Mouse (Mus musculus): ENCODE results near the gene Tmcc3.

Gene Tmcc3

DNA sequence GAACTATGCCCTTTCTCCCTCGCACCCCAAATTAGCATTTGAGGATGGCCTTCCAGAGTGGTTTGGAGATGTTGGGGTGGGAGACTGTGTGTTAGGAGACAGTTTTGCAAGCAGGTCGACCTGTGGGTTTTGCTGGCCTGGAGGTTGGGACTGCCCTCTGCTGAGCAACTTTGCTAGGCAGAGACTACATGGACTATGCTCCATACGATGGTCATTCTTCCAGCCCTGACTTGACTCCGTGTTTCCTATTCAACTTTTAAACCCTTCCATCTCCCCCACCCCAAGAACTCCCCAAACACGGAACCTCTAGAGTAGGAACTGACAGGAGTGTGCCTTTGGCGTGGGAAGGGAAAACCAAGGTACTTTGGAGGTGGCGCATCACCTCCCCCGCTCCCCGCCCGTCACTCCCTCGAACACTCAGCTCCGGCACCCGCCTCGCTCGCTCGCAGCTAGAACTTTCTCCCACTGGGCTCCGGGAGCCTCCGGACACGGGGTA lies at the start of gene Tmcc3:
Gene Tmcc3 (plus strand): TSS at position 439 of the 496 bp plus-strand sequence.
- no peak for DNase-seq (ENCODE audit: low read depth, low spot score)

DNA sequence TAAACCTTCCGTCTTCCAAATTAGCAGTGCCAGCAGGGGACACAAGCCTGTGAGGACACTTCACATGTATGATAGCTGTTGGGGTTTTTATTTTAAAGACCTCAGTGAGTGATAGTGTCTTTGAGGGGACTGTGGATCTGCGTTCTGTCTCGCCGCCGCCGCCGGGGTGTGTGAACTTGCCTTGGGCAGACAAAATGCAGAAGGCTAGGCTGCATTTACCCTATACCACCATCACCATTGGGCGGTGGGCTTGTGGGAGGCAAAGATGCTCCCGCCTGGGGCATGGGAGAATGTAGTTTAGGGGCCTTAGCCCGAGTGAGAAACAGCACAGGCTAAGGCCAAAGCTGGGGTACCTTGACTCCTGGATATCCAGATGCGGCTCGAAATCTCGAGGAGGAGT lies 49.1 kb upstream of the Tmcc3 start:
- no peak for DNase-seq (ENCODE audit: low read depth, low spot score)

DNA sequence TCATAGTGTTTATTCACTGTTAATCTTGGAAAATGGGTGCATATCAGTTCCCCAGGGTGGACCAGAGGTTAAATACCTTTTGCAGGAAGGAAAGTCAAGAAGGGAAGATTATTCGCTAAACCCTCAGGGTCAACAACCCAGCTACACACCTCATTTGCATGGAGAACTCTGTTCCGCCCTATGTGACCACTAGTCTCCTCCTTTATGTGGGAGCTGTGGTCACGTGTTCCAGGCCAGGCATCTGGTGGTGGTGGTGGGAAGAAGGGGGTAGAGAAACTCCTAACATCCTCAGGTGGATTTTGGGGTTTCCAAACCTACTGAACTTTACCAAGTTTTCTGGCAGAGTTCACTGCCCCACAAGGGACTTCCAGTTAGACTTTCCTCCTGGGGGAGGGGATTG lies 48.5 kb upstream of the Tmcc3 start:
- DNase-seq (ENCODE audit: low read depth, low spot score) = no peak

GRCm38 (mm10) chr10:94265656-94266542 lies 45.9 kb upstream of the Tmcc3 start:
- DNase-seq (ENCODE audit: low read depth, low spot score) = no peak

- no peak for DNase-seq (ENCODE audit: low read depth, low spot score)
Measured at GRCm38 (mm10) chr10:94275321-94275720, 36.4 kb upstream of the Tmcc3 start.

DNA sequence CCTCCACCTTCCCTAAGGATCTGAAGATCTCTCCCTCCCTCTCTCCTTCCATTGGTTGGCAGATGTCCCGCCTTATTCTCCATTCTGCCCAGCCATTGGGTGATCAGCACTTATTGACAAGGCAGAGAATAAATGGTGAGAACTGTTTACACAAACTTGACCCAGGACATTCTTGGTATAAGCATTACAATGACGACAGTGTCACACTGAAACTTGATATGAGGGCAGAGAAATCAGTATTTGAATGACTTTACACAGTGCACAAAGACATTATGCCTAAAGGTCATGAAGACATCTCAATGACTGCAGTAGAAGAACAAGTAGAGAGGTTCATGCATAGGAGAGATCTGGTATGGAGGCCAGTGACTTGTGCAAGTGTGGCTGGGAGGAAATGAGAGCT lies 35.2 kb upstream of the Tmcc3 start:
- no peak for DNase-seq (ENCODE audit: low read depth, low spot score)

GRCm38 (mm10) chr10:94282179-94282578 lies 29.6 kb upstream of the Tmcc3 start:
- DNase-seq (ENCODE audit: low read depth, low spot score) = no peak

DNA sequence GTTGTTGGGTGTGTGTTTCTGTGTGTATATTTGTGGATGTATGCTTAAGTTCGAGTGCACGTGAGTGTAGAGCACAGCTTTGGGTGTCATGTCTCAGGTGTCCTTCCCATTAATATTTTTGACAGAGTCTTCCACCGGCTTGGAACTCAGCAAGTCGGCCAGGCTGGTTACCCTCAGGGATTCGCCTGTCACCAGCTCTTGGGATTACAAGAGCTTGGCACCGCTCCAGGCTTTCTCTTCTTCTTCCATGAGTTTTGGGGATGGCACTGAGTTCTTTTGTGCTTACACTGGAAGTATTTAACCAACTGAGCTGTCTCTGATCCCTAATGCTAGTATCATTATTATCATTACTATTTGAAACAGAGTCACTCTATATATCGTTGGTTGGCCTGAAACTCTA lies 29.0 kb upstream of the Tmcc3 start:
- no peak for DNase-seq (ENCODE audit: low read depth, low spot score)

DNA sequence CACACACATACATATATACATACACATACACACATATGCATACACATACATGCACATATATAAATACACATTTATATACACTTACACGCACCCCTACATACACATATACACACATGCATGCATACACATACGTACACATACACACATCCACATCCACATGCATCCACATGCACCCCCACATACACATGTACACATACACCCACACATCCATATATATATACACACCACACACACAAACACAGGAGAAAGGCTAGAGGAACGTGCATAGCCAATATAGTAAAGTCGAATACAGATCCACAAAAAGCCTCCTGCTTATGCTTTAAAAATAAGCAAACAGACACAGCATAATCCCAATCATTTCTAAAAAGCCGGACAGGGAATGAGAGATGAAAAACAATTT lies 17.3 kb upstream of the Tmcc3 start:
- no peak for DNase-seq (ENCODE audit: low read depth, low spot score)

- DNase-seq (ENCODE audit: low read depth, low spot score) = no peak
Measured at GRCm38 (mm10) chr10:94294933-94295750, 16.6 kb upstream of the Tmcc3 start.

DNA sequence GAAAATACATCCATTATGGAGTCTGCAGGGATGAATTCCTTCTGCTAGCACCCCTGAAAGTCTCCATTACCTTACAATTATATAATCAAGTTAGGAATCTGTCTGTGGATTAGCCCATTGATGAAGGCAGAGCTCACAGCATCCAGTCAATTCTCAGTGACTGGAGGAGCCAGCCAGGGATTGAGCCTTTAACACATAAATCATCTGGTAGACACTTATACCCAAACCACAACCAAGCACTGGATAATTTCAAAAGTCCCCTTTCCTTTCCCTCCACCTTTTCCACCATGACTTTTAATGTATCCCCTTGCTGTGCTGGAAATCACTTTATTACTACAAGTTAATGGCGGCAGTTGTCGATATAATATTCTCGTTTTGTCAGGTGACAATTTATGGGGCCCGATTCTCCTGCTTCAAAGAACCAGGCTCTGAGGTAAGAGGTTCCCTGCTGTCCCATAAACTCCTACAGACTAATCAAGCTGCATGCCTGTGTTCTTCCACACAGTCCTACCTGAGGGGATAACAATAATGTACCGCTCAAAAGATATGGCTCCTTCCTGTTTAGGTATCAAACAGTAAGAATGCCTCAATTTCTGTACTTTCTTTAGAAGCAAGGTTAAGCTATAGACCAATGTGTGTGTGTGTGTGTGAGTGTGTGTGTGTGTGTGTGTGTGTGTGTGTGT lies 15.7 kb upstream of the Tmcc3 start:
- no peak for DNase-seq (ENCODE audit: low read depth, low spot score)

GRCm38 (mm10) chr10:94298471-94298870 lies 13.3 kb upstream of the Tmcc3 start, which contains the start of gene Gm4792:
Gene Gm4792 (minus strand): TSS chr10:94298703.
- no peak for DNase-seq (ENCODE audit: low read depth, low spot score)

DNA sequence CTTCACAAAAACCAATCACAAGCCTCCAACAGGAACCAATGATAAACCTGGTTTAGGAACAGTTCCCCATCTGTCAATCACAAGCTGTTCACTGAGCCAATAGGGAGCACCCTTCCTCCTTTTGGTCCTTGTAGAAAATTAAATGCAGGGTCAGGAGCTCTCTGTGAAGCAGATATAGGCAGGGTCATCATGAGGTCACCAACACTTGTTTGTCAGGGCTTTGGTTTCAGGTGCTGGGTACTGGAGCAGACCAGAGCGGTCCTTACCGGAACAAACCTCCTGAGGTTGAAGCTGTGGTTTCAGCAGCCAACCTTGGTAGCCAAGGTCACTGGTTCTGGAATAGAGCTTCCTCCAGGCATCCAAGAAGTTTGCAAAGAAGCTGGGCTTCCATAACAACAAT lies 12.4 kb upstream of the Tmcc3 start:
- DNase-seq (ENCODE audit: low read depth, low spot score) = no peak

DNA sequence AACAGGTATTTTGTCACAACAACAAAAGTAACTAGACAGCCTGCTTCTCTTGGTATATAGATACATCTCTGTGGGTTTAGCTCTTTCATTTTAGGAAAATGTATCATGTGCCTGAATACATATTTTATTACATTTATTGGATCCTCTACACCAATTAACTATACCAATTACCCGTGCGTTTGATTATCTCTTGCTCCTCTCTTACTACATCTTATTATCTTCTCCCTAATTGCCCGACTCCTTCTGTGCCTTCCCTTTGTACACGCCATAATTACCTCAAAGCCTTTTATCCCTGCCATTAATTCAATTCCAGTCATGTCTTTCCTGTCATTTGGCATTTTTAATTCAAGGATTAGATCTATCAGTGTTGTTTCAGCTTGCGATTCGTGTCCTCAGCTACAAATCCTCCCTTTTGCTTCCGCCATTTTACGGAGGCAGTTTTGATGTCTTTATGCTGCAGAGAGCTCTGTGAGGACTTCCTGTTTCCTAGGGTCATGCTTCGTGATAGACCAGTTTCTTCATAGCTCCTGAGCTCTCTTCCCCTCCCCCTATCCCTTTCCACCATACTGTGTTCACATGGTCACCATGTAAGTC lies 7.6 kb upstream of the Tmcc3 start:
- DNase-seq (ENCODE audit: low read depth, low spot score) = no peak

DNA sequence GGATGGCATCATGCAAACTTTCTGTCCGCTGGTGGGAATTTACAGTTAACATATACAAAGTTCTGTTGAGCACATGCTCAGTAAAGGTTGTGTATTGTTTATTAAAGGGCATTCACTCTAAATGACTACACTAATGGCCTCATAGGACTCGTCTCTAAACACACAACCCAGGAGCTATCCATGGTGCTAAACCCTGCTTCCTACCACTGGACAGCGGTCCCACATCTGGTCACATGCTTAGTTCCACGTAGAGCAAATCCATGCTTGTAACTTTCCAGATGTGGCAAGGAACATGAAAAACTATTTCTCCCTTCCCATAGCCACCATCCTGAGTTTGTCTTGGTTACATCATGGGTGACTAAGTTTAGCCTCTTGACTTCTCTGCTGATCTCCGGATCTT lies 6.2 kb upstream of the Tmcc3 start:
- no peak for DNase-seq (ENCODE audit: low read depth, low spot score)

DNA sequence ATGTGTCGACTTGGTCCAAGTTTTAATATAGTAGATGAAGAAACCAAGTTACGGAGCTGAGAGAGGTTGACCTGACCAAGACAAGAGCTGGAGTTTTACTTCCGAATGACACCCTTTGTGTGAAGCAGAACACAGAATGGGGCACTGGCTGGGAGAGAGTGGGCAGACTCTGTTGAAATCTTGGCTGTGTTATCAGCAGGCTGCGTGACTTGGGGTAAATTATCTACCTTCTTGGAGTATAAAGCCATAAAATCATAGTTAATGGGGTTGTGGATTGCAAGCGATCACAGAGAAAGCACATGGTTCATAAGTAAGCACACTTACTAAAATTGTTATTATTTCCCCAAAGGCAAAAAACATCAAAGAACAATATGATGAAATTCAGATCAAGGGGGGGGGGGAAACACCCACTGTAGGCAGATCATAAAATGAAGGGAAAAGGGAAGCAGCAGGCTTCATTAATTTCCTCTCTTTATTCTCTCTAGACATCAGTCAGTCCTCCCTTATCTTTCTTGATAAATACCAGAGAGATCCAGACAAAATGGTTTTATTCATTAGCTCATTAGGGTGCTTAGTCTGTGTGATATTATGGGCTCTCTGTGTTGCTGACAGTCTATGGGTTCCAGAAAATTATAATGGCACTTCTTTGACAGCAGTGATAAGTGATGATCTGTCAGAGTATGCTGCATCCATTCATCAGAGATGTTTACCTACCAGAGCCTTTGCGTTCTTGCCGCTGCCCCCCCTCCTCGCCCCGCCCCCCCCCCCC lies 1.1 kb upstream of the Tmcc3 start:
- no peak for DNase-seq (ENCODE audit: low read depth, low spot score)

DNA sequence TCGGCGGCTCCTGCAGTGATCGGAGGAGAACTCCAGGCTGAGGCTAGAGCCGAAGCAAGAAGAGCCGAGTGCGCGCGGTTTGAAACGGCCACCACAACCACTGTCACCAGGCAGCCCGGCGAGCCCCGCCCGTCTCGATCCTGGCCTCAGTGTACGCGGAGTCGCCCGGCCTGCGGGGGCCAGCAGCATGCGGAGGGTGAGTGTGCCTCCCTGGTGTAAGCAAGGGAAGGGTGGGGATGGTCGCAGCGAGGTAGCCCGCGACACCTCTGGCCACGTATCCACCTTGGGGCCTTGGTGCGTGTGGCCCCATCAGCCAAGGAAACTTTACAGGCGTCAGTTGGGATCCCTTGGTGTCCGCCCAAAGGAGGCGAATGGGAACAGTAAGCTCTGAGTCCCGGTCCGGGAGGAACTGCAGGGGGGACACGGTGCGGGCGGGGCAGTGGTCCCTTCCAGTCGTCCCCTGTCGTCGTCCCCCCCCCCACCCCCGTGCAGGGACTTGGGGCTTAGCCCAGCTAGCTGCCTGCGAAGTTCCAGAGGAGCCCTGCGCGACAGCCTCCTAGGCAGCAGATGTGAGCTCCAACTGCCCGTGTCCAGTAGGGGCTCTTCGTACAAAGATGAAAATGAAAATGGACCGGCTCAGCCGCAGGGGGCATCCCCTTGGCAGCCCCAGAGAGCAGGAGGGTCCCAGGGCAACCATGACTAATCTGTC lies 412 bp downstream of the Tmcc3 start:
- no peak for DNase-seq (ENCODE audit: low read depth, low spot score)

GRCm38 (mm10) chr10:94313146-94313545 lies 1.4 kb downstream of the Tmcc3 start:
- DNase-seq (ENCODE audit: low read depth, low spot score) = no peak

GRCm38 (mm10) chr10:94318574-94318973 lies 6.8 kb downstream of the Tmcc3 start:
- no peak for DNase-seq (ENCODE audit: low read depth, low spot score)

DNA sequence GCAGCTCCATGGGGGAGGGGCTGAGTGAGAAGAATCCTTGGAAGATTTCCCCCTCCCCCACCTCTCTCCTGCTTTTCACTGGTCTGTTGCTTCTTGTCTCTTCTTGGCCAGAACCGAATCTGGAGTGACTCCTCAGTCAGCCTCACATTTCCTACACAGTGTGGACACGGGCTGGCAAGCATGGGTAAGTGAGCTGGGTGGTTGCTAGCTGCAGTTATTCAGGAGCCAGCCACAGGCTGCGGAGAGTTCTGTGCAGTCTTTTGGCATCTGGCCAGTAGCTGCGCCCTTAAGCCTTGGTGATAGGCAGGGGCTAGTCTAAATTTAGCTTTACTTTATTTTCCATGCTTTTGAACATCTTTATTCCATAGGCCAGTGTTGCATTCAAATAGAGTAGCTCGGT lies 18.2 kb downstream of the Tmcc3 start:
- DNase-seq (ENCODE audit: low read depth, low spot score) = no peak

Measured in CD4-positive helper T cell, adult 2 months (primary cell).